ENCODE assay signal across 9 mouse cellular contexts in the genomic region with DNA sequence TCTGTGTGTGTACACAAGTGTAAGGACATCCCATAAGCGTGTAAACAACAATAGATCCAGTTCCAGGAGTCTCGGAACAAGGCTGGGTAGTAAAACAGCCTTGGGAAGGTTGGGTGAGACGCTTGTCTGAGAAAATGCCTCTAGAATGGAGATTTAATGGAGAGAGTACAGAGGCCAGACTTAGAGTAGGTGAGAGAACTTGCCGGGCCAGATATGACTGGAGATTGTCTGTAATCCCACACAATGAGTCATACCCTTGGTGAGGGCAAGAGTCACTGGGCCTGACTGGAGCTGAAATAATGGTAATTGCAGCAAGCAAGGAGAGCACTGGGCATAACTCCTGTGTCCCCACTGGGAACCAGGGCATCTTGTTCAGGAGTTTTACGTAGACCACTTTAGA. TPM values are rescaled to one million over a fixed set of nuclear protein-coding genes. Genes with fewer than 3 reads are reported as not detected.
DNase-seq lines count a peak whose midpoint lies in the region; ATAC-seq and TF ChIP-seq lines count a peak whose summit lies in the region.
"Had no signal": no experiment of that assay in that cellular context is flagged by ENCODE, and none has a peak within 500 bp of the region (broad histone marks: within the 10 kb centered on the region; RNA-seq: fewer than 3 reads in every experiment).

No protein-coding gene starts in this region.

- no peak overlapping the region for H3K27ac ChIP-seq in lung, embryonic 14.5 days (ENCODE audit: low read depth)
- H3K27ac ChIP-seq in hindbrain, postnatal 0 days = no peak overlapping the region

- intact Hi-C loops in left cerebral cortex, postnatal 4 days (cut with DNase I) = no loop called here

- no peaks in the 10 kb centered on the region for H3K36me3 ChIP-seq in lung, embryonic 14.5 days (ENCODE audit: insufficient read depth)
- H3K36me3 ChIP-seq in hindbrain, postnatal 0 days (ENCODE audit: insufficient read depth, low read length) = no peaks in the 10 kb centered on the region
- no peaks in the 10 kb centered on the region for H3K36me3 ChIP-seq in myocyte (ENCODE audit: control insufficient read depth, insufficient read depth)

- no peak overlapping the region for H3K4me3 ChIP-seq in lung, embryonic 14.5 days (ENCODE audit: low read depth, low read length)
- H3K4me3 ChIP-seq in hindbrain, postnatal 0 days (ENCODE audit: low read length) = peak overlapping the region; percentile 83; the same call in 1 of the 2 replicates
- H3K4me3 ChIP-seq in myocyte = no peak overlapping the region

- peak overlapping the region; percentile 96; the same call in 1 of the 2 replicates for H3K4me2 ChIP-seq in lung, embryonic 14.5 days
- H3K4me2 ChIP-seq in hindbrain, postnatal 0 days (ENCODE audit: low read depth, low read length) = peak overlapping the region; percentile 61
- H3K4me2 ChIP-seq in myocyte (ENCODE audit: low read depth) = peak overlapping the region; percentile 51

- 73% methylated on average over 5 of the region's 5 CpGs for WGBS in lung, embryonic 14.5 days
- 79% methylated on average over 5 of the region's 5 CpGs for WGBS in hindbrain, postnatal 0 days

- TF ChIP-seq CTCF in lung, embryonic 14.5 days (IDR thresholded peaks at IDR 0.05; ENCODE audit: low read depth) = no peak
- TF ChIP-seq CTCF in hindbrain, postnatal 0 days (IDR thresholded peaks at IDR 0.05; ENCODE audit: low read depth) = no peak

- no peak for TF ChIP-seq POLR2A in myocyte (IDR thresholded peaks at IDR 0.05; ENCODE audit: insufficient read length, low read depth)

- no peak for ATAC-seq in lung, embryonic 14.5 days (ENCODE audit: insufficient read depth)
- ATAC-seq in hindbrain, postnatal 0 days = no peak
- no peak for ATAC-seq in CD4-positive, CD25-positive, alpha-beta regulatory T cell, adult 4 months

- peaks cover 8% of the 10 kb centered on the region; the same call in 1 of the 2 replicates for H3K4me1 ChIP-seq in lung, embryonic 14.5 days (ENCODE audit: insufficient read depth)
- H3K4me1 ChIP-seq in hindbrain, postnatal 0 days (ENCODE audit: insufficient read depth, low read length) = peaks cover 9% of the 10 kb centered on the region; the same call in 1 of the 2 replicates

- H3K9ac ChIP-seq in lung, embryonic 14.5 days = no peak overlapping the region
- H3K9ac ChIP-seq in hindbrain, postnatal 0 days (replicated peaks; ENCODE audit: low read length) = no peak overlapping the region

- peak; percentile 37 for DNase-seq in adrenal gland, postnatal 14 days
- no peak for DNase-seq in adrenal gland, postnatal 10 days
- no peak for DNase-seq in lung, embryonic 14.5 days
- DNase-seq in lung, postnatal 4 days = no peak
- DNase-seq in hindbrain, postnatal 0 days (ENCODE audit: low spot score) = no peak
- no peak for DNase-seq in left cerebral cortex, postnatal 4 days

- H3K9me3 ChIP-seq in lung, embryonic 14.5 days (ENCODE audit: low read depth, low read length) = no peaks in the 10 kb centered on the region
- no peaks in the 10 kb centered on the region for H3K9me3 ChIP-seq in hindbrain, postnatal 0 days (ENCODE audit: low read length)

- H3K79me2 ChIP-seq in myocyte (ENCODE audit: control insufficient read depth, insufficient read depth) = no peaks in the 10 kb centered on the region

- H3ac ChIP-seq in myocyte (ENCODE audit: control insufficient read depth, insufficient read length) = no peak overlapping the region

- no peaks in the 10 kb centered on the region for H3K27me3 ChIP-seq in lung, embryonic 14.5 days (ENCODE audit: insufficient read depth, low read length)
- no peaks in the 10 kb centered on the region for H3K27me3 ChIP-seq in hindbrain, postnatal 0 days (ENCODE audit: insufficient read depth, low read length)
- no peaks in the 10 kb centered on the region for H3K27me3 ChIP-seq in myocyte (ENCODE audit: control insufficient read depth, insufficient read depth, insufficient read length)

TF ChIP-seq in myocyte, 11 proteins besides CTCF, POLR2A, EP300 and RAD21:
- TF ChIP-seq POLR2AphosphoS2 (IDR thresholded peaks at IDR 0.05; ENCODE audit: insufficient read length, low read depth) (no peak), REST (IDR thresholded peaks at IDR 0.05; ENCODE audit: insufficient read depth, insufficient read length) (no peak), SRF (IDR thresholded peaks at IDR 0.05; ENCODE audit: control insufficient read depth, insufficient read length, low read depth) (no peak), TCF12 (IDR thresholded peaks at IDR 0.05; ENCODE audit: insufficient read depth, poor library complexity, severe bottlenecking) (no peak), CEBPB (IDR thresholded peaks at IDR 0.05; ENCODE audit: insufficient read depth, poor library complexity, severe bottlenecking) (no peak)

RNA-seq across cellular contexts. Expression of a gene that starts 2.2 kb away (rescaled TPM):
- 50.4 and 53.1 TPM in 2 replicates for total RNA-seq in adrenal gland, postnatal 14 days (2021)
- 10 to 100 TPM; 47.6 to 50.4 TPM for total RNA-seq in adrenal gland, postnatal 10 days (2021)
- polyA plus RNA-seq in lung, embryonic 14.5 days (2014; fragmentation: Nextera tagmentation; extraction: Ambion mirVana) = 22.0 and 22.5 TPM in 2 replicates
- total RNA-seq in hindbrain, postnatal 0 days (2014; rRNA removed) = 42.8 and 52.5 TPM in 2 replicates
- polyA plus RNA-seq in hindbrain, postnatal 0 days (2015; fragmentation: Nextera tagmentation; extraction: Ambion mirVana) = 14.3 and 14.8 TPM in 2 replicates
- polyA plus RNA-seq in myocyte (2012; fragmentation: generic; extraction: Trizol) = 5.4 TPM
- polyA plus RNA-seq in CD4-positive, CD25-positive, alpha-beta regulatory T cell, adult 4 months (2017; shearing (Covaris generic)) = 10 to 100 TPM in 1 of 2 experiments, 1 to 10 TPM in 1; 9.2 to 11.7 TPM
- total RNA-seq in left cerebral cortex, postnatal 4 days (2021) = 10 to 100 TPM; 37.0 to 38.5 TPM

RNA-seq across cellular contexts. Expression of a gene that starts 37.1 kb away (rescaled TPM):
- total RNA-seq in adrenal gland, postnatal 14 days (2021) = not detected in 2 replicates
- not detected for total RNA-seq in adrenal gland, postnatal 10 days (2021)
- polyA plus RNA-seq in lung, embryonic 14.5 days (2014; fragmentation: Nextera tagmentation; extraction: Ambion mirVana) = not detected in 2 replicates
- not detected in 2 replicates for total RNA-seq in hindbrain, postnatal 0 days (2014; rRNA removed)
- not detected in 2 replicates for polyA plus RNA-seq in hindbrain, postnatal 0 days (2015; fragmentation: Nextera tagmentation; extraction: Ambion mirVana)
- not detected for polyA plus RNA-seq in myocyte (2012; fragmentation: generic; extraction: Trizol)
- not detected for polyA plus RNA-seq in CD4-positive, CD25-positive, alpha-beta regulatory T cell, adult 4 months (2017; shearing (Covaris generic))
- not detected for total RNA-seq in left cerebral cortex, postnatal 4 days (2021)
- total RNA-seq: layer of hippocampus, adult 8-10 months had no signal
